Mouse (Mus musculus): ENCODE data around the gene Pax1.

DNA sequence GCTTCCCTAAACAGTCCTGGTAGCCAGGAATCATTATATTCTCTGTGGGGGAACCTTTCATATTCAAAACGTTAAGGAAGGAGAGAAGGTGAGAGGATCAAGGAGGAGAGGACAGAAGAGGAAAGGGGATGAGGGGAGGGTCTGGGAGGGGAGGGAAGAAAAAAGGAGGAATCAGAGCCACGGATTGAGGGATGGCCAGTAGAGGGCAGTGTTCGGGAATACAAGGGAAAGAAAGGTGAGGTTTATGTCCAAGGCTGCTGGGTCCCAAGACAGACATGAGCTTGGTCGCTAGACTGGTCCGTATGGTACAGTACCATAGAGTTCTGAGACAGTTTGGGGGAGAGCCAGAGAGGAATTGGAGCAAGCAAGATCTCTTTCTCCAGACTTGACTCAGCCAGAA, 71.4 kb downstream of the Pax1 start:
- peak; percentile 73 for TF ChIP-seq CTCF (IDR thresholded peaks at IDR 0.05)
- no peak for TF ChIP-seq EP300 (IDR thresholded peaks at IDR 0.05)

Measured in lung, postnatal 0 days (tissue).